Mouse (Mus musculus) CH12F3 (cell line): Measurements from ENCODE around the gene Tsga10.

Experiments used
- in situ Hi-C: fragments of 300-500 bp; cut with MboI; formaldehyde crosslinking; loops from 2 replicates; pipeline ENCODE4 v1.14.3; 2020; ENCODE audit warnings: low sequenced_read_pairs

Tsga10 gene

GRCm38 (mm10) chr1:37866286-37866685 is at the start of gene Tsga10:
Gene Tsga10 (minus strand): TSS chr1:37866429.
- in situ Hi-C loops = loop anchor here (25.0 kb wide), 1 partner anchor 179 kb away; no protein-coding TSS in a partner anchor

- in situ Hi-C loops = no loop called here
Measured at GRCm38 (mm10) chr1:37912751-37913150, 46.5 kb upstream of the Tsga10 start.

- in situ Hi-C loops = no loop called here
Measured at GRCm38 (mm10) chr1:37903178-37903577, 36.9 kb upstream of the Tsga10 start.

- in situ Hi-C loops = no loop called here
Measured at GRCm38 (mm10) chr1:37900288-37900687, 34.1 kb upstream of the Tsga10 start.

GRCm38 (mm10) chr1:37899816-37900215 is 33.6 kb upstream of the Tsga10 start:
- in situ Hi-C loops = no loop called here

- in situ Hi-C loops = no loop called here
Measured at GRCm38 (mm10) chr1:37894606-37895005, 28.4 kb upstream of the Tsga10 start.

- in situ Hi-C loops = no loop called here
Measured at GRCm38 (mm10) chr1:37891400-37891799, 25.2 kb upstream of the Tsga10 start.

GRCm38 (mm10) chr1:37890025-37890652 is 23.9 kb upstream of the Tsga10 start, which contains the start of the genes Mitd1 and Mrpl30:
Gene Mitd1 (minus strand): TSS chr1:37890411.
Gene Mrpl30 (plus strand): TSS chr1:37890477.
- in situ Hi-C loops = no loop called here

GRCm38 (mm10) chr1:37889206-37889605 is 23.0 kb upstream of the Tsga10 start:
- in situ Hi-C loops = no loop called here

- in situ Hi-C loops = no loop called here
Measured at GRCm38 (mm10) chr1:37884451-37884850, 18.2 kb upstream of the Tsga10 start.

- in situ Hi-C loops = no loop called here
Measured at GRCm38 (mm10) chr1:37883411-37883810, 17.2 kb upstream of the Tsga10 start.

GRCm38 (mm10) chr1:37877736-37878460 is 11.7 kb upstream of the Tsga10 start:
- in situ Hi-C loops = no loop called here

- in situ Hi-C loops = loop anchor here (25.0 kb wide), 1 partner anchor 186 kb away; no protein-coding TSS in a partner anchor
Measured at GRCm38 (mm10) chr1:37873157-37873556, 6.9 kb upstream of the Tsga10 start.

GRCm38 (mm10) chr1:37872131-37873067 is 6.2 kb upstream of the Tsga10 start:
- in situ Hi-C loops = loop anchor here (25.0 kb wide), 1 partner anchor 185 kb away; no protein-coding TSS in a partner anchor

GRCm38 (mm10) chr1:37871704-37872103 is 5.5 kb upstream of the Tsga10 start, which contains the start of gene Lipt1:
Gene Lipt1 (plus strand): TSS chr1:37871738.
- in situ Hi-C loops = loop anchor here (25.0 kb wide), 1 partner anchor 184 kb away; no protein-coding TSS in a partner anchor

GRCm38 (mm10) chr1:37869362-37869761 is 3.1 kb upstream of the Tsga10 start:
- in situ Hi-C loops = loop anchor here (25.0 kb wide), 1 partner anchor 182 kb away; no protein-coding TSS in a partner anchor

GRCm38 (mm10) chr1:37868640-37869039 is 2.4 kb upstream of the Tsga10 start:
- in situ Hi-C loops = loop anchor here (25.0 kb wide), 1 partner anchor 181 kb away; no protein-coding TSS in a partner anchor

GRCm38 (mm10) chr1:37867684-37868322 is 1.6 kb upstream of the Tsga10 start:
- in situ Hi-C loops = loop anchor here (25.0 kb wide), 1 partner anchor 181 kb away; no protein-coding TSS in a partner anchor

GRCm38 (mm10) chr1:37867056-37867455 is 827 bp upstream of the Tsga10 start:
- in situ Hi-C loops = loop anchor here (25.0 kb wide), 1 partner anchor 180 kb away; no protein-coding TSS in a partner anchor
